ENCODE assay signal across 23 mouse cellular contexts in the genomic region with DNA sequence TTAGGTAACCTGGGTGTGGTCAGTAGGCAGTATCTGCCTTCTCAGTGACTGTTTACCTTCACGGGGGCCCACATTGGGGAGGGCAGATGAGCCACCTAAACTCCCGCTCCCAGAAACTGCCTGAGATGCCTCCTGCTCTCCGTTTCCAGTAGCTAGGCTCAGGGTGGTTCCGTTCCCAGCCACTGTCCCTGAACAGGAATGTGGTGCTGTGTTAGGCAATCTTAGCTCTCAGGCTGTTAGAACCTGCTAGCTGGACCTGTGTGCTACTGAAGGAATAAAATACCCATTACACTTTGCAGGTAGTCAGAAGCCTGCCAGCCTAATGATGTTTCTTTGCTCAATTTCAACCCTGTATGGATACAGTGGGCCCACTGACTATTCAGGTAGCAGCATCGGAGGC. TPM values are rescaled to one million over a fixed set of nuclear protein-coding genes. Genes with fewer than 3 reads are reported as not detected.
DNase-seq lines count a peak whose midpoint lies in the region; ATAC-seq and TF ChIP-seq lines count a peak whose summit lies in the region.
"Had no signal": no experiment of that assay in that cellular context is flagged by ENCODE, and none has a peak within 500 bp of the region (broad histone marks: within the 10 kb centered on the region; RNA-seq: fewer than 3 reads in every experiment).

No protein-coding gene starts in this region.

- peak overlapping the region; percentile 71; the same call in 1 of the 2 replicates for H3K27ac ChIP-seq in heart, embryonic 10.5 days
- H3K27ac ChIP-seq in heart, postnatal 0 days (ENCODE audit: low read depth) = 0 out of 2 replicates have a peak overlapping the region, but pooled peaks have one; percentile 7
- H3K27ac ChIP-seq in midbrain, embryonic 11.5 days (ENCODE audit: low read depth, low read length) = no peak overlapping the region
- H3K27ac ChIP-seq in midbrain, embryonic 14.5 days (replicated peaks; ENCODE audit: low read depth, low read length) = no peak overlapping the region
- no peak overlapping the region for H3K27ac ChIP-seq in kidney, adult 2 months (ENCODE audit: insufficient read depth, low read depth, low read length)
- H3K27ac ChIP-seq: embryonic facial prominence, embryonic 13.5 days; forebrain, embryonic 15.5 days; hindbrain, postnatal 0 days; kidney, postnatal 0 days; liver, embryonic 14.5 days; midbrain, embryonic 12.5 days had no signal

- no peak for DNase-seq in heart, embryonic 10.5 days (ENCODE audit: low spot score)
- no peak for DNase-seq in heart, adult 18-20 months
- no peak for DNase-seq in heart, postnatal 0 days (ENCODE audit: low spot score)
- DNase-seq in heart, postnatal 14 days = no peak
- peak; percentile 39 for DNase-seq in midbrain, embryonic 11.5 days (ENCODE audit: low spot score, missing footprints)
- no peak for DNase-seq in midbrain, embryonic 14.5 days
- DNase-seq in kidney, adult 2 months = no peak
- DNase-seq: adrenal gland, postnatal 14 days; cerebellum, adult 2 months; cerebellum, postnatal 25 days; gastrocnemius, postnatal 14 days; heart, adult 11 months; kidney, adult 18-20 months; left cerebral cortex, postnatal 4 days; lung, postnatal 10 days had no signal

- H3K4me1 ChIP-seq in heart, embryonic 10.5 days = peaks cover 71% of the 10 kb centered on the region
- H3K4me1 ChIP-seq in heart, postnatal 0 days (ENCODE audit: control insufficient read depth, insufficient read depth) = peaks cover 47% of the 10 kb centered on the region
- H3K4me1 ChIP-seq in midbrain, embryonic 11.5 days (ENCODE audit: control insufficient read depth, insufficient read depth, low read length) = peaks cover 1% of the 10 kb centered on the region; the same call in 1 of the 2 replicates
- no peaks in the 10 kb centered on the region for H3K4me1 ChIP-seq in midbrain, embryonic 14.5 days (ENCODE audit: control insufficient read depth, insufficient read depth, low read length)
- peaks cover 13% of the 10 kb centered on the region; the same call in 1 of the 2 replicates for H3K4me1 ChIP-seq in kidney, adult 2 months (ENCODE audit: control insufficient read depth, insufficient read depth, low read length)
- H3K4me1 ChIP-seq: forebrain, embryonic 15.5 days had no signal

- intact Hi-C loops in heart, postnatal 14 days (cut with DNase I) = no loop called here

- H3K9ac ChIP-seq in heart, postnatal 0 days (replicated peaks; ENCODE audit: low read depth, low read length) = no peak overlapping the region
- no peak overlapping the region for H3K9ac ChIP-seq in midbrain, embryonic 11.5 days (ENCODE audit: low read length)
- no peak overlapping the region for H3K9ac ChIP-seq in midbrain, embryonic 14.5 days (replicated peaks; ENCODE audit: low read length)
- H3K9ac ChIP-seq: embryonic facial prominence, embryonic 13.5 days; forebrain, embryonic 15.5 days; liver, embryonic 14.5 days; midbrain, embryonic 12.5 days had no signal

- no peak for TF ChIP-seq POLR2A in kidney, adult 2 months (IDR thresholded peaks at IDR 0.05; ENCODE audit: low read depth, low read length)

- no peaks in the 10 kb centered on the region for H3K9me3 ChIP-seq in heart, embryonic 10.5 days
- H3K9me3 ChIP-seq in heart, postnatal 0 days (replicated peaks; ENCODE audit: control insufficient read depth, low read length) = no peaks in the 10 kb centered on the region
- no peaks in the 10 kb centered on the region for H3K9me3 ChIP-seq in midbrain, embryonic 11.5 days (ENCODE audit: control insufficient read depth, low read length)
- H3K9me3 ChIP-seq in midbrain, embryonic 14.5 days (ENCODE audit: control insufficient read depth, low read length) = no peaks in the 10 kb centered on the region
- H3K9me3 ChIP-seq: embryonic facial prominence, embryonic 13.5 days; forebrain, embryonic 15.5 days; midbrain, embryonic 12.5 days had no signal

- ATAC-seq in heart, postnatal 0 days (ENCODE audit: insufficient read depth, low read depth) = no peak
- no peak for ATAC-seq in midbrain, embryonic 11.5 days (ENCODE audit: low FRiP score)
- ATAC-seq in midbrain, embryonic 14.5 days (ENCODE audit: low FRiP score, low TSS enrichment) = no peak
- ATAC-seq: CD4-positive, CD25-positive, alpha-beta regulatory T cell, adult 4 months; forebrain, embryonic 15.5 days; hindbrain, postnatal 0 days had no signal

- H3K4me3 ChIP-seq in heart, embryonic 10.5 days = no peak overlapping the region
- H3K4me3 ChIP-seq in heart, postnatal 0 days (ENCODE audit: low read depth, low read length) = no peak overlapping the region
- no peak overlapping the region for H3K4me3 ChIP-seq in midbrain, embryonic 11.5 days (ENCODE audit: low read depth, low read length)
- no peak overlapping the region for H3K4me3 ChIP-seq in midbrain, embryonic 14.5 days (replicated peaks; ENCODE audit: low read depth, low read length)
- H3K4me3 ChIP-seq in kidney, adult 2 months (ENCODE audit: insufficient read depth, low read depth, low read length) = no peak overlapping the region
- H3K4me3 ChIP-seq: embryonic facial prominence, embryonic 13.5 days; erythroblast, embryonic 14.5 days; forebrain, embryonic 15.5 days; midbrain, embryonic 12.5 days had no signal

- H3K36me3 ChIP-seq in heart, embryonic 10.5 days = no peaks in the 10 kb centered on the region
- H3K36me3 ChIP-seq in heart, postnatal 0 days (replicated peaks; ENCODE audit: control insufficient read depth, insufficient read depth, low read length) = no peaks in the 10 kb centered on the region
- no peaks in the 10 kb centered on the region for H3K36me3 ChIP-seq in midbrain, embryonic 11.5 days (ENCODE audit: control insufficient read depth, insufficient read depth, low read length)
- no peaks in the 10 kb centered on the region for H3K36me3 ChIP-seq in midbrain, embryonic 14.5 days (ENCODE audit: control insufficient read depth, insufficient read depth, low read length)
- no peaks in the 10 kb centered on the region for H3K36me3 ChIP-seq in kidney, adult 2 months (ENCODE audit: control insufficient read depth, insufficient read depth, low read length)
- H3K36me3 ChIP-seq: embryonic facial prominence, embryonic 13.5 days; forebrain, embryonic 15.5 days; midbrain, embryonic 12.5 days had no signal

- TF ChIP-seq CTCF in heart, postnatal 0 days (IDR thresholded peaks at IDR 0.05; ENCODE audit: low read depth) = no peak
- no peak for TF ChIP-seq CTCF in kidney, adult 2 months (conservative IDR thresholded peaks at IDR 0.05; ENCODE audit: insufficient read depth, insufficient read length, low read depth, low read length)

- WGBS in heart, embryonic 10.5 days = 38% methylated on average over 5 of the region's 5 CpGs
- 58% methylated on average over 5 of the region's 5 CpGs for WGBS in heart, postnatal 0 days
- 82% methylated on average over 5 of the region's 5 CpGs for WGBS in midbrain, embryonic 11.5 days
- 85% methylated on average over 5 of the region's 5 CpGs for WGBS in midbrain, embryonic 14.5 days
- 77% methylated on average over 5 of the region's 5 CpGs for WGBS in kidney, adult 2 months

- TF ChIP-seq EP300 in heart, postnatal 0 days (IDR thresholded peaks at IDR 0.05; ENCODE audit: low read depth) = no peak

- H3K27me3 ChIP-seq in heart, embryonic 10.5 days (ENCODE audit: insufficient read depth, poor library complexity, severe bottlenecking) = no peaks in the 10 kb centered on the region
- H3K27me3 ChIP-seq in heart, postnatal 0 days (ENCODE audit: control insufficient read depth, insufficient read depth, low read length) = no peaks in the 10 kb centered on the region
- no peaks in the 10 kb centered on the region for H3K27me3 ChIP-seq in midbrain, embryonic 11.5 days (ENCODE audit: control insufficient read depth, insufficient read depth, low read length)
- H3K27me3 ChIP-seq in midbrain, embryonic 14.5 days (ENCODE audit: control insufficient read depth, insufficient read depth, low read length) = no peaks in the 10 kb centered on the region
- no peaks in the 10 kb centered on the region for H3K27me3 ChIP-seq in kidney, adult 2 months (replicated peaks; ENCODE audit: control insufficient read depth, insufficient read depth, low read length)
- H3K27me3 ChIP-seq: embryonic facial prominence, embryonic 13.5 days; forebrain, embryonic 15.5 days had no signal

- H3K4me2 ChIP-seq in heart, postnatal 0 days (ENCODE audit: low read depth, low read length) = no peak overlapping the region
- H3K4me2 ChIP-seq in midbrain, embryonic 11.5 days = no peak overlapping the region
- no peak overlapping the region for H3K4me2 ChIP-seq in midbrain, embryonic 14.5 days (ENCODE audit: low read length)
- H3K4me2 ChIP-seq: embryonic facial prominence, embryonic 13.5 days; forebrain, embryonic 15.5 days; midbrain, embryonic 12.5 days had no signal

RNA-seq across cellular contexts. Expression of gene Gadd45g, which starts 37.8 kb away (rescaled TPM):
- polyA plus RNA-seq in heart, embryonic 10.5 days (2016; fragmentation: Nextera tagmentation; extraction: Ambion mirVana) = 53.3 and 61.0 TPM in 2 replicates
- 10 to 100 TPM; 11.7 to 13.8 TPM for total RNA-seq in heart, adult 18-20 months (2021)
- 18.7 and 30.4 TPM in 2 replicates for total RNA-seq in heart, postnatal 0 days (2014; rRNA removed; ENCODE audit: low replicate concordance)
- 33.2 and 46.6 TPM in 2 replicates for polyA plus RNA-seq in heart, postnatal 0 days (2015; fragmentation: Nextera tagmentation; extraction: Ambion mirVana)
- total RNA-seq in heart, postnatal 14 days (2021) = 10 to 100 TPM; 31.7 to 32.6 TPM
- polyA plus RNA-seq in midbrain, embryonic 11.5 days (2014; fragmentation: Nextera tagmentation; extraction: Ambion mirVana) = 252 and 256 TPM in 2 replicates
- 58.7 and 85.9 TPM in 2 replicates for polyA plus RNA-seq in midbrain, embryonic 14.5 days (2014; fragmentation: Nextera tagmentation; extraction: Ambion mirVana)
- polyA plus RNA-seq in kidney, adult 2 months (2012; rRNA removed) = 57.2 and 59.8 TPM in 2 replicates

Comparison
In these comparisons a context has a peak if more than half of its experiments do, and no peak if none do; other contexts are left out.
1. H3K27ac ChIP-seq: peak in heart, embryonic 10.5 days (single experiment) and heart, postnatal 0 days (single experiment); none in midbrain, embryonic 11.5 days (single experiment), midbrain, embryonic 14.5 days (single experiment) and kidney, adult 2 months (single experiment).